Mouse (Mus musculus): ENCODE results near the gene Cyp2d11.
"Not testable (repeated sequence)": the region's sequence is repeated elsewhere in the genome, so short reads cannot be mapped to it uniquely, and the experiment has no call there.

Cyp2d11 gene

GRCm38 (mm10) chr15:82379871-82380713, 13.7 kb downstream of the Cyp2d11 start, which contains the start of gene Cyp2d22:
Gene Cyp2d22 (minus strand): TSS chr15:82380260.
- peak; percentile 41 for DNase-seq (ENCODE audit: low read depth, low spot score)

DNA sequence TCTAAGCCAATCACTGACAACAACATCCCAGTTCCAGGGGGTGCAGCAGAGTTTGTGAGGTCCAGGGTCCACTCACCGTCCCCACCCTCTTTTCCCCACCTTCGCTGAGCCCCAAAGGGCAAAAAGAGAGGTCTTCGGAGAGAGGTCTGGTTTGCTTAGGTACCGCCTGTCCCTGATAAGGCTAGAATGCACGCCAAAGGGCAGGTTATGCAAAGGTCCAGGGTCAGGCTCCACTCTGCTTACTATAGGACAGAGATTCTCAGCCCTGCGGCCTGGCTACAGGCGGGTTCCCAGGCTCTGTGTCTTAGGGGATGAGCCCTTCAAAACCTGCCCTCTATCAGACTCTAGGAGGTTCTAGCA, 14.3 kb downstream of the Cyp2d11 start:
- no peak for DNase-seq (ENCODE audit: low read depth, low spot score)

GRCm38 (mm10) chr15:82378261-82379180, 15.3 kb downstream of the Cyp2d11 start:
- peak; percentile 52 for DNase-seq (ENCODE audit: low read depth, low spot score)

DNA sequence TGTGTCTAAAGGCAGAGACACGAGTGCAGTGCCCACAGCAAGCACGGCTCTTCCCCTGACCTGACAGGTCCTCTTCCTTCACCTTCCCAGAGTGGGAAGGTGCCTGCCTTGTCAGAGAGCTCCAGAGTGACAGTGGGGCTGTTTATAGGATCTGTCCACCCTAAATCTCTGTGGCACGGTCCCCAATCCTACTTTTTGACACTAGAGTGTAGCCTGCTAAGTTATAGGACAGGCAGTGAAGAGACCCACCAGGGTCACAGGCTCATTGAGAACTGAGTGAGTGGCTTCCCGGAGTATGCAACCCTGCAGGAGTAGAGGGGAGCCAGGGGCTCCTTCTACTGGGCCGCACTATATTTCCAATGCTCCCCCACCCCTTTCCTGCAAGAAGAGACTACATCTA, 16.1 kb downstream of the Cyp2d11 start:
- no peak for DNase-seq (ENCODE audit: low read depth, low spot score)

GRCm38 (mm10) chr15:82376393-82377138, 17.3 kb downstream of the Cyp2d11 start:
- peak; percentile 82 for DNase-seq (ENCODE audit: low read depth, low spot score)

- no peak for DNase-seq (ENCODE audit: low read depth, low spot score)
These were observed 18.0 kb downstream of the Cyp2d11 start for GRCm38 (mm10) chr15:82375855-82376254.

GRCm38 (mm10) chr15:82374437-82374836, 19.4 kb downstream of the Cyp2d11 start:
- no peak for DNase-seq (ENCODE audit: low read depth, low spot score)

GRCm38 (mm10) chr15:82372991-82373390, 20.8 kb downstream of the Cyp2d11 start:
- no peak for DNase-seq (ENCODE audit: low read depth, low spot score)

GRCm38 (mm10) chr15:82372446-82372845, 21.4 kb downstream of the Cyp2d11 start:
- no peak for DNase-seq (ENCODE audit: low read depth, low spot score)

GRCm38 (mm10) chr15:82368851-82369250, 25.0 kb downstream of the Cyp2d11 start:
- DNase-seq (ENCODE audit: low read depth, low spot score) = no peak

GRCm38 (mm10) chr15:82368146-82368545, 25.7 kb downstream of the Cyp2d11 start:
- no peak for DNase-seq (ENCODE audit: low read depth, low spot score)

DNA sequence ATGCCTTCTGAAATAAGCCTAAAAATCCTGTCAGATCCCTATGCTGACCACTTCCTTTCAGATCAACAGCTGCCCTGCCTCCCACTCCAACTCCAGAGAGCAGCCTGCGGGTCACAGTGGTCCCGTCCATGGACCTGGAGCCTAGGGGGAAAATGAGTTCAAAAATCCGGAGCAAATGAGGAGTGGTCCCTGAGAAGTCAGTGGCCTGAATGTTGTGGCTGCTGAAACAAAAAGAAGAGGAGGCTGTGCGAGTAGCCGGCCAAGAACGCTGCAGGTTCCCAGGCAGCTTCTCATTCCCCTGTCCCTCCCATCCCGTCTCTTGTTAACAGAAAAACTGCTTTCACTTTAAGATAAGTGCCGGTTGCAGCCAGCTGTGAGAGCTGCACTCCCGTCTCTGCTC, 29.3 kb downstream of the Cyp2d11 start:
- not testable (repeated sequence) for DNase-seq (ENCODE audit: low read depth, low spot score)

DNA sequence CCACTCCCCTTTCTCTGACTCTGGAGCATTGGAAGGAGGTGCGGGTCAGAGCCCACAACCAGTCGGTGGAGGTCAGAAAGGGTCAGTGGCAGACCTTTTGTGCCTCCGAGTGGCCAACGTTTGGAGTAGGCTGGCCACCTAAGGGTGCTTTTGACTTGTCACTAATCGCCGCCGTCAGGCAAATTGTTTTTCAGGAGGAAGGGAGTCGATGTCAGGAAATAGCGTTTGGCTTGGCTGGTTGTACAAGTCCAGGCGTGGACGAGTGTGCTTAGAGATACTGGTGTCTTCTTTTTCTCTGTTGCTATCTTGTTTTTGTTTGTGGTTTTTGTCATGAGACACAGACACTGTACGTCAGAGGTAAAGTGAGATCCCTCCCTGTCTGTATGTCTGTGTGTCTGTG, 30.0 kb downstream of the Cyp2d11 start:
- not testable (repeated sequence) for DNase-seq (ENCODE audit: low read depth, low spot score)

DNA sequence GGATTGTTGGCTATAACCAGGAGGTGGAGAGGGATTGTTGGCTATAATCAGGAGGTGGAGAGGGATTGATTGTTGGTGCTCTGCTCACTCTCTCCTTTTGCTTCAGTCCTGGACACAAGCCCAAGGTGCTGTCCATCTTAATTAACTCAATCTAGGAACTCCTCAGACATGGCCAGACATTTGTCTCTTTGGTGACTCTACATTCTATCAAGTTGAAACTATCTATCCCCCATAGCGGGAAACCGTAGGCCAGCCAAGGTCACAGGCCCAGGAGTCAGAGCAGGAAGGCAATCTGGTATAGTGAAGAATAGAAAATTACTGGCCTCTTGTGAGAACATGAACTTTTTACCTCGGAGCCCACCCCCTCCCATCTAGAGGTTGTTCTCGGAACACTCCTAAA, 31.6 kb downstream of the Cyp2d11 start:
- no peak for DNase-seq (ENCODE audit: low read depth, low spot score)

DNA sequence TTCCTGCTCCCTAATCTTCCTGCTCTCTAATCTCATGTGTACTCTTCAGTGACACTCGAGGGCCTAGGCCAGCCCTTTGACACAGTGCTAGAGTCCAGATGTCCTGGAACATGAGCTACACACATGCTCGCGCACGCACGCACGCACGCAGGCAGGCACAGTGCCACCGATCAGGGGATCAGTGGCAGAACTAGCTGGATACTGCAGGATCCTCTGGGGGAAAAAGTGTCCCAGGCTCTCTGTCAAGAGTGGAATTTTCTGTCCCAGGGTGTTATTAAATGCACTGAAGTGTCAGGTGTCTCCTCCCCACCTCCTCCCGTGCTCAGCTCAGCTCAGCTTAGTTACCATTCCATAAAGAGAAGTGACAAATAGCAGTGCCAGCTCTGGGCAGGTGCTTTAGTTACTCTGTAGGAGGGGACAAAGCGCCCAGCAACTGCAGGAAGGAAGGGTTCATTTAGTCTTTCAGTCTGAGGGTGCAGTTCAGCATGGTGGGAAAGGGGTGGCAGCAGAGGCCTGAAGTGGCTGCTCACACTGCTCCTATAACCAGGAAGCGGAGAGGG, 32.3 kb downstream of the Cyp2d11 start:
- peak; percentile 77 for DNase-seq (ENCODE audit: low read depth, low spot score)

- DNase-seq (ENCODE audit: low read depth, low spot score) = no peak
These were observed 35.2 kb downstream of the Cyp2d11 start for GRCm38 (mm10) chr15:82358431-82359260.

DNA sequence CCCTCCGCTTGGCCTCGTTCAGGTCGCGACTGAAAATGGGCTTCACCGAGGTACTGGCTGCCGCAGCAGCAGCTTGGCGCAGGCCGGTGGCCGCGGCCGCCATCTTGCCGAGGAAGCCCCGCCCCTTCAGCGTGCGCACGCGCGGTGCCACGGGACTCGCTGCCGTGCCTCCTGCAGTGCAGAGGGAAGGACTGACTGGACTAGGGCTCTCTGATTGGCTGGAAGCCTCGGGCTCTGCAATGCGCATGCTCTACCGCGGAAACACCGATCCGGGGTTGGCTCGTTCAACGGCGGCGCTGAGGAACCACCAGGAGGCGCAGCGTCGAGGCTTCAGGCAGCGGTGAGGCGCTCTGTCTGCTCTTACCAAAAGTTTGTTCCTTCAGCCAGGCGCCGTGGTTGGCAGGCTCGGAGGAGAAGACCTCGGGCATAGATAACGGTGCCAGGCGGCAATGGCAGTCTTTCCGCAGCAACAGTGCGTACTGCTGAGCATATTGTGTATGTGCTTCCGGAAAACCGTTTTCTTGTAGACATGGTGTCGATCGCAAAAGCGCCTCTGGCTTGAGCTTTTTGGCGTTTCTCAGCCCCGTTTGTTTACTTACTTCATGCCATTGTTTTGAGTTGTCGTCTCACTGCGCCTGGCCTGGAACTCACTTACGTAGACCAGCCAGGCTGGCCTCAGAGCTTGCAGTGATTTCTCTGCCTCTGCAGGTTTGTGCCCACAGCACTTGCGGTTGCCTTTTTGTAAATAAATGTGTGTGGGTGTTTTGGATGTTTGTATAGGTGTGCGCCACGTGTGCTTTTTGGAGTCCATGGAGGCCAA, 39.5 kb downstream of the Cyp2d11 start, which contains the start of gene Ndufa6:
TSS of gene Ndufa6 (minus strand) at position 197 of the 820 bp plus-strand sequence.
- peak; percentile 100 for DNase-seq (ENCODE audit: low read depth, low spot score)

DNA sequence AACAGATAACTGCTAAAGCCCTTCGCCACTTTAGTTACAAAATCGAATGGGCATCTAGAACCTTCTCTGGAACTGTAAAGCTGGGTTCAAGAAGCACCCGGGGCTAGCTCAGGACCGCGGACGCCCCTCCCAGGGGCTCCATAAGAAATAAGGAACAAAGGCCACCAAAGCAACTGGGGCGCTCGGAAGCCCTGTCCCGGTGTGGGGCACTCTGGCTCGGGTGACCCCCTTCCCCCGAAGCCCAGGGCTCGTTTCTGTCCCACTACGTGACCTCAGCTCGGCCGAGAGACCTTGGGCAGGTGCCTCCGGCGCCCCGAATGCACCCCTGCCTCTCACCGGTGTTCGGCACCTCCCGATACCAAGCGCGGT, 40.1 kb downstream of the Cyp2d11 start:
- no peak for DNase-seq (ENCODE audit: low read depth, low spot score)

- no peak for DNase-seq (ENCODE audit: low read depth, low spot score)
These were observed 40.6 kb downstream of the Cyp2d11 start for GRCm38 (mm10) chr15:82353078-82353744.

Measured in skeletal muscle tissue, adult 2 months (tissue).